Mouse (Mus musculus) hindbrain, embryonic 14.5 days (tissue): ENCODE measurements around the gene Coa7. TPM values are rescaled to one million over a fixed set of nuclear protein-coding genes. Genes with fewer than 3 reads are reported as not detected.

ENCODE experiments used
- ATAC-seq: fragments of 200-750 bp; cut with Nextera tagmentation; 2 replicates; pipeline ENCODE4 v1.8.0; 2017; ENCODE audit warnings: moderate number of reproducible peaks, mild to moderate bottlenecking, moderate TSS enrichment, moderate library complexity; ENCODE audit not compliant: low FRiP score
- DNase-seq: peaks from one replicate; pipeline ENCODE4 v3.0.0-alpha.2; 2015; ENCODE audit warnings: low spot score
- H3K27ac ChIP-seq: fragments of 300-500 bp; sonication (generic); 2 replicates; pipeline ENCODE4 v1.5.1; 2014; ENCODE audit warnings: mild to moderate bottlenecking, moderate library complexity
- H3K27me3 ChIP-seq: fragments of 300-500 bp; sonication (generic); 2 replicates; pipeline ENCODE4 v1.6.1; 2014; ENCODE audit warnings: mild to moderate bottlenecking, low read length, mixed read lengths; ENCODE audit not compliant: control insufficient read depth, insufficient read depth
- H3K36me3 ChIP-seq: fragments of 300-500 bp; sonication (generic); replicated peaks from 2 replicates; pipeline ENCODE4 v1.6.1; 2014; ENCODE audit not compliant: control insufficient read depth, insufficient read depth
- H3K4me1 ChIP-seq: fragments of 300-500 bp; sonication (generic); replicated peaks from 2 replicates; pipeline ENCODE4 v1.6.1; 2014; ENCODE audit warnings: antibody characterized with exemption, low read length, mixed read lengths; ENCODE audit not compliant: control insufficient read depth, insufficient read depth
- H3K4me2 ChIP-seq: fragments of 300-500 bp; sonication (generic); replicated peaks from 2 replicates; pipeline ENCODE4 v1.6.1; 2014; ENCODE audit warnings: mild to moderate bottlenecking, moderate library complexity
- H3K4me3 ChIP-seq: fragments of 300-500 bp; sonication (generic); replicated peaks from 2 replicates; pipeline ENCODE4 v1.5.1; 2014; ENCODE audit warnings: mild to moderate bottlenecking, low read length
- H3K9ac ChIP-seq: fragments of 300-500 bp; sonication (generic); 2 replicates; pipeline ENCODE4 v1.6.1; 2014
- H3K9me3 ChIP-seq: fragments of 300-500 bp; sonication (generic); 2 replicates; pipeline ENCODE4 v1.6.1; 2016; ENCODE audit warnings: low read length; ENCODE audit not compliant: control insufficient read depth
- WGBS: fragments of 180-500 bp; shearing (Covaris S2); extraction: QIAGEN DNeasy Blood & Tissue Kit; methylation state at CpG from one replicate; pipeline ENCODE4 v1.1.7; 2014; 5-methylcytosine and 5-hydroxymethylcytosine counted together
- polyA plus RNA-seq: library from polyadenylated mRNA; unstranded; fragments of >200 nt; fragmentation: Nextera tagmentation; extraction: Ambion mirVana; gene quantifications from 2 replicates; pipeline ENCODE4 v1.2.1, GENCODE M21; 2014

Coa7 gene
- polyA plus RNA-seq, 1 experiment from 2014 or later, result 47.9 TPM

DNA sequence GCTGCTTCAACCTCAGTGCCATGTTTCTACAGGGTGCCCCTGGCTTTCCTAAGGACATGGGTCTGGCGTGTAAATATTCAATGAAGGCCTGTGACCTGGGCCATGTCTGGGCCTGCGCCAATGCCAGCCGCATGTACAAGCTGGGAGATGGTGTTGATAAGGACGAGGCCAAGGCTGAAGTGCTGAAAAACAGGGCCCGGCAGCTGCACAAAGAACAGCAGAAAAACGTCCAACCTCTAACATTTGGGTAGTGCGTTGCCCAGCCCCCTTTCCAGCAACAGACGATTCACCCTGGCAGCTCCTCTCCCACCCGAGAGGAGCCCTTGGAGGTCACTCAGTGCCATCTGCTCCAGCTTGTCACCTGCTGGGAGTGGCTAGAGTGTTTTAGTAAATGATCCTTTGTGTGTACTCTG, 10.4 kb downstream of the Coa7 start:
- no peak overlapping the region for H3K9ac ChIP-seq
- H3K4me1 ChIP-seq, result no peaks in the 10 kb centered on the region
- no peaks in the 10 kb centered on the region for H3K27me3 ChIP-seq
- H3K36me3 ChIP-seq, result peaks cover 45% of the 10 kb centered on the region
- no peak overlapping the region for H3K4me2 ChIP-seq
- no peak overlapping the region for H3K4me3 ChIP-seq
- ATAC-seq, result no peak
- no peak for DNase-seq
- 47% methylated on average over 9 of the region's 9 CpGs for WGBS
- H3K27ac ChIP-seq, result no peak overlapping the region; the same call in 1 of the 2 replicates
- H3K9me3 ChIP-seq, result no peaks in the 10 kb centered on the region

DNA sequence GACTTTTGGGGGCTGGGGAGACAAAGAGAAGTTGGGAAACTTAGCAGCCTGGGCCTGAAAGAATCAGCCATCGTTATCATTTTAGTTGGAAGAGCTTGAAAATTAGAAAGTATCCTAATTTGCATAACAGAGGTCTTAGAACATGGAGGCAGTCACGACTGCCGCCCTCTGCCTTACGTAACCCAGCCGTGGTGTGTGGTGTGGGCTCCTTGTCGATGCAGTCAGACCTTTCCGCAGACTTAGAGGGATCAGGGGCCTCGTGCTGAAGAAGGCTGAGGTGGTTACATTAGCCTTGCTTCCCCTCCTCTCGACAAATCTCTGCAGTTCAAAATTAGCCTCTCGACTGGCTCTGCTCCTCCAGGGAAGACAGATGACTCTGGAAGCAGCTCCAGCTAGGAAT, 10.9 kb downstream of the Coa7 start:
- 53% methylated on average over 10 of the region's 10 CpGs for WGBS
- ATAC-seq, result peak; percentile 18; the same call in 1 of the 2 replicates

DNA sequence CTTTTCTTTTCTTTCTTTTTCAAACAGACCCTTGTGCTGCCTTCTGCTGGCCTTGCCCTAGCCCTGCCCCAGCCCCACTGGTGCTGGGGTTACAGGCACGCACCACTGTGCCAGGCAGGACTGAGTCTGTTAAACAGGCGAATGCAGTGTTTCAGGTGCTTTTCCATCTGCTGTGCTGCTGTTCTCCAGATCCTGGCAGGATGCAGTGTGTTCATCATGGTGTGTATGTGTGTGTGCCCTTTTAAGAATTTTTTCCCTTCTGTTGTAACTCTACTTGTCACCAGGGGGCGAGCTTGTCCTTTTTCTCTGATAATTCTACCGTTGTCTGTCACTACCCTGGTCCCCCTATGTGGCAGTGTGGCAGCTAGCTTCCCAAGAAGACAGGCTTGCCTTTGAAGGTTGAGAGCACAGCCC, 11.3 kb downstream of the Coa7 start:
- Histone ChIP-seq H3K4me1 (no peaks in the 10 kb centered on the region), H3K27me3 (no peaks in the 10 kb centered on the region), H3K36me3 (peaks cover 37% of the 10 kb centered on the region), H3K9ac (0 out of 2 replicates have a peak overlapping the region, but pooled peaks have one; percentile 25), H3K9me3 (no peaks in the 10 kb centered on the region), H3K4me2 (no peak overlapping the region), H3K27ac (0 out of 2 replicates have a peak overlapping the region, but pooled peaks have one; percentile 51), H3K4me3 (no peak overlapping the region)
- 14% methylated on average over 4 of the region's 4 CpGs for WGBS
- ATAC-seq, result peak; percentile 87
- DNase-seq, result peak; percentile 88

More for the DNA sequence above, 10.9 kb downstream of the Coa7 start:
- Histone ChIP-seq H3K27me3 (no peaks in the 10 kb centered on the region), H3K9me3 (no peaks in the 10 kb centered on the region), H3K4me2 (no peak overlapping the region), H3K4me1 (no peaks in the 10 kb centered on the region), H3K36me3 (peaks cover 40% of the 10 kb centered on the region), H3K9ac (0 out of 2 replicates have a peak overlapping the region, but pooled peaks have one; percentile 25), H3K27ac (0 out of 2 replicates have a peak overlapping the region, but pooled peaks have one; percentile 51), H3K4me3 (no peak overlapping the region)
- DNase-seq, result no peak

DNA sequence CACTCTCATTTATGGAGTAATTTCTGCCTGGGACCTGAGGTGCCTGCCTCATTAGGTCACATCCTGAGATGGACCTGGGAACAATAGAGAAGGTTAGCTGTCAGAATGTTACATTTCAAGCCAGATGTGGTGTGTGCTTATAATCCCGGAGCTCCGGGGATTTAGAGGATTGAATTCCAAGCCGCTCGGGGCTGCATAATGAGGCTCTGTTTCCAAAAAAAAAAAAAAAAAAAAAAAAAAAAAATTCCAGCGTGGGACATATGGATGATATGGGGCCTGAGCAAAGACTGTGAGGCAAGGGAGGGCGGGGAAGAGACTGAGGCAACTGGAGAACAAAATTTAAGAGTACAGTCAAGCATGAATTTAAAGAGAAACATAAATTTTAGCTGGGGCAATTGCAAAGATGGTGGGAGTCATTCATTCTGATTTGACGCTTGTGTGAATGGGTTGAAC, 16.7 kb downstream of the Coa7 start:
- Histone ChIP-seq H3K27ac (0 out of 2 replicates have a peak overlapping the region, but pooled peaks have one; percentile 6), H3K4me1 (no peaks in the 10 kb centered on the region), H3K4me2 (no peak overlapping the region), H3K4me3 (no peak overlapping the region), H3K36me3 (0 out of 2 replicates have a peak, but pooled peaks cover 4% of the 10 kb centered on the region), H3K9me3 (no peaks in the 10 kb centered on the region), H3K9ac (no peak overlapping the region), H3K27me3 (no peaks in the 10 kb centered on the region)
- no peak for DNase-seq
- 17% methylated on average over 7 of the region's 7 CpGs for WGBS
- ATAC-seq, result no peak

DNA sequence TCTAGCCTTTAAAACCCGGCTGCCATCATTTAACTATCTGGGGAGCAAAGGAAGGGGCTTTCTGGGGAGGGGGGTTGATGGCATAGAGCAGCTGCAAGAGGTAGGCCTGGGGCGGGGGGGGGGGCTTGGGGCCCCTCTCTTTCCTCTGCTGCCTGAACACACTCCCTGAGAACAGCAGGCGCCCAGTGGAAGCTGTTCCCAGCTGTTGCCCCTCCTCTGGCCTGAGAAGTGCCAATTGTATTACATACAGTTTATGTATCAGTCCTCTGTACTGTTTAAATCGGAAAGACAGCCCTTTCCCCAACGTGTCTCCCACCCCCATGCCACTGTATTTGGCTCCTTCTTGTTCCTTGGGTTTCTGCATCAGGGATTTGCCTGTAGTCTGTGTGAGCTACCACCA, 17.9 kb downstream of the Coa7 start:
- no peak overlapping the region for H3K9ac ChIP-seq
- DNase-seq (no peak), ATAC-seq (no peak)
- WGBS, result 32% methylated on average over 5 of the region's 5 CpGs
- no peak overlapping the region for H3K27ac ChIP-seq
- no peaks in the 10 kb centered on the region for H3K36me3 ChIP-seq
- H3K27me3 ChIP-seq, result no peaks in the 10 kb centered on the region
- H3K4me1 ChIP-seq, result peaks cover 9% of the 10 kb centered on the region
- no peaks in the 10 kb centered on the region for H3K9me3 ChIP-seq
- H3K4me3 ChIP-seq, result no peak overlapping the region
- no peak overlapping the region for H3K4me2 ChIP-seq

DNA sequence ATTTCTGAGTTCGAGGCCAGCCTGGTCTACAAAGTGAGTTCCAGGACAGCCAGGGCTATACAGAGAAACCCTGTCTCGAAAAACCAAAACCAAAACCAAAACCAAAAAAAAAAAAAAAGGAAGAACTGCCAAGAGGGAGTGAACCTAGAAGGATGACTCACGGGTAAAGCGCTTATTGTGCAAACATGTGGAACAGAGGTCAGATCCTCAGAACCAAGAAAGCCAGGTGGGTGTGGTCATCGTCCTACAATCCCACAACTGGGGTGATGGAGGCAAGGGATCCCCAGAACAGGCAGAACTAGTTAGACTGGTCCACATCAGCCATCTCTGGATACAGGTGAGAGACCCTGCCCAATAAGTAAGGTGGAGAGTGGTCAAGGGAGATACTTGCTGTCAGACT, 19.2 kb downstream of the Coa7 start:
- ATAC-seq (no peak), DNase-seq (no peak)
- Histone ChIP-seq H3K9me3 (no peaks in the 10 kb centered on the region), H3K4me2 (no peak overlapping the region), H3K36me3 (no peaks in the 10 kb centered on the region), H3K27me3 (no peaks in the 10 kb centered on the region), H3K4me1 (peaks cover 13% of the 10 kb centered on the region), H3K4me3 (no peak overlapping the region), H3K9ac (no peak overlapping the region), H3K27ac (no peak overlapping the region)
- WGBS, result 92% methylated on average over 5 of the region's 5 CpGs

DNA sequence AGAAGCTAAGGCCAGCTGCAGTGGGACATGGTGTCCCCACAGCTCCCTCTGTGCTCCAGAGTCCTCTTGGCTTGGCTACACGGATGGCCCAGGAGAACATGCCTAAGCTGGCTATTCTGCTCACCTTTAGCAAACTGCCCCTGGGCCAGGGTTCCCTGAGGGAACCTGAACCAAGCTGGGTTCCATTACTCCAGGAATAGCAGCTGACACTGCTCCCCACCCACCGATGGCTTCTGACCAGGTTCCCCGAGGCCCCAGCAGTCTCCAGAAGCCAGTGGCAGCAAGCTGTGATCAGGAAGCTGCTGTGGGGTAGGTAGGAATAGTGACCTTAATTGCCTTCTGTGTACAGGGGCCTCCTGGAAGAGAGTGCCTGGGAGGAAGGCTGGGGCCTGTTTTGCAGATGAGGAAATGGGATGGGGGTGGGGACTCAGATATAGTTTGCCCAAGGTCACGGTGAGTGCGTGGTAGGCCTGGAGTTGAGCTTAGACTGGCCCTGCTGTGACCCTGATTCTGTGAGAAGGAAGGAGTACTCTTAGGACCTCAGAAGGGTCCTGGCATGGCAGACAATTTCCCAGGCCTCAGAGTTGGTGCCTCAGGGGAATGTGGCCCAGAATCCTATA, 20.4 kb downstream of the Coa7 start:
- Histone ChIP-seq H3K27me3 (no peaks in the 10 kb centered on the region), H3K9ac (no peak overlapping the region), H3K27ac (no peak overlapping the region), H3K4me3 (no peak overlapping the region), H3K36me3 (no peaks in the 10 kb centered on the region), H3K4me1 (peaks cover 13% of the 10 kb centered on the region), H3K9me3 (no peaks in the 10 kb centered on the region), H3K4me2 (no peak overlapping the region)
- ATAC-seq, result no peak
- DNase-seq, result no peak
- 69% methylated on average over 5 of the region's 5 CpGs for WGBS

DNA sequence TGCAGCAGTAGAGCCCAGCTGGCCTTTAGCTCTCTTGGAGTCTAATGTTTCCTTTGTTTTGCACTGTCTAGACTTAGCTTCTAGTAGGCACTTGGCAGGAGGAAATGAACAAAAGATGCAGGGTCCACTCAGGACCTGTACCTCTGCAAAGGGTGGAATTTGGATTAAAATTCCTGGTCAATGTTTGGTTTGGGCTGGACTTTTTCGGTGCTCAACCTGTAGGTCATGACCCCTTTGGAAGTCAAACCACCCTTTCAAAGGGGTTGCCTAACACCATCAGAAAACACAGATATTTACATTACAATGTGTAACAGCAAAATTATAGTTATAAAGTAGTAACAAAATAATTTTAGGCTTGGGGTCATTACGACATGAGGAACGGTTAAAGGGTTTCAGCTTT, 21.1 kb downstream of the Coa7 start:
- H3K4me1 ChIP-seq, result peaks cover 13% of the 10 kb centered on the region
- no peaks in the 10 kb centered on the region for H3K36me3 ChIP-seq
- no peak overlapping the region for H3K4me3 ChIP-seq
- no peak overlapping the region for H3K4me2 ChIP-seq
- no peak overlapping the region for H3K9ac ChIP-seq
- H3K27ac ChIP-seq, result no peak overlapping the region
- DNase-seq, result no peak
- ATAC-seq, result no peak
- WGBS, result 86% methylated on average over 3 of the region's 3 CpGs
- H3K27me3 ChIP-seq, result no peaks in the 10 kb centered on the region
- no peaks in the 10 kb centered on the region for H3K9me3 ChIP-seq

DNA sequence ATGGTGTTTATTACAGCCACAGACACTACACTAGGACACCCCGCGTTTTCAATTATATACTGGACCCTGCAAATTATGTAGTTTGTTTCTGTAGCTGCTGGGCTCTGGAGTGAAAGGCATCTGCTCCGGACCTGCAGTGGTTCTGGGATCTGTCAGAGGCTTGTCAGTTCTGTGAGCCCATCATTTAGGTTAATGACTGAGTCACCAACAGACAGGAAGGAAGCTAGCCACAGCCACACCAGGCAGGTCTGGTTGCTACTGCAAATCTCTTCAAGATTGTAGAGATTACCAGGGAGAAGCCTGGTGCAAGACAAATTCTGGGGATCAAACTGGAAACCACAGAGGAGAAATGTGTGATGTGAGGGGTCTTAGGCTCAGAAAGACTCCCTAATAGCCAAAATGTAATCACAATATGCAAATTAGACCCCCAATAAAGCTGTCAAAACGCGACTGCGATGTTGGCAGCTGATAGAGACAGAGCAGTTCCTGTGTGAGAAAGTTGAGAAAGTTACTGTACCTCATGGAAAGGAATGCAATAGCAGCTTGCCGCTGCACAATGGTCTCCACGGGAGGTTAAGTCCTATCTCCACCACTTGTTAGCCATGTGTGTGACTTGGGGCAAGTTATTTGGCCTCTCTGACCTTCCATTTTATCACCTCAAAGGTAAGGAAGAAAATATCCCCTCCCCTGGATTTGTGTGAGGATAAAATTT, 22.1 kb downstream of the Coa7 start:
- WGBS, result 45% methylated on average over 8 of the region's 8 CpGs
- DNase-seq (no peak), ATAC-seq (no peak)
- Histone ChIP-seq H3K36me3 (no peaks in the 10 kb centered on the region), H3K4me3 (no peak overlapping the region), H3K27me3 (no peaks in the 10 kb centered on the region), H3K27ac (no peak overlapping the region; the same call in 1 of the 2 replicates), H3K4me1 (peaks cover 13% of the 10 kb centered on the region), H3K9me3 (no peaks in the 10 kb centered on the region), H3K4me2 (no peak overlapping the region), H3K9ac (no peak overlapping the region)
